Mouse (Mus musculus): ENCODE results near the gene Adprm.
"Not testable (repeated sequence)": the region's sequence is repeated elsewhere in the genome, so short reads cannot be mapped to it uniquely, and the experiment has no call there.

Adprm gene

DNA sequence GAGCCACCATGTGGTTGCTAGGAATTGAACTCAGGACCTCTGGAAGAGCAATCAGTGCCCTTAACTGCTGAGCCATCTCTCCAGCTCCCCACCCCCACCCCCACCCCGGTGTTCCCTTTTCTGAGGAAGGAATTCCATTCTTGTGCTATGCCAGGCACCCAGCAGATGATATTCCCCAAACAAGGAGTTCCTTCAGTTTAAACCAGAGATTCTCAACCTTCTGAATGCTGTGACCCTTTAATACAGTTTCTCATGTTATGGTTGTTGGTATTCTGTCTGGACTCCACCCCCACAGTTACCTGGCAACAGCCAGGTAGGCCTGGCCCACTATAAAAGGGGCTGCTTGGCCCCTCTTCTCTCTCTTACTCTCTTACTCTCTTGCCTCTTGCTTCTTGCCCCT is 29.2 kb downstream of the Adprm start:
- not testable (repeated sequence) for DNase-seq (ENCODE audit: low spot score)

DNA sequence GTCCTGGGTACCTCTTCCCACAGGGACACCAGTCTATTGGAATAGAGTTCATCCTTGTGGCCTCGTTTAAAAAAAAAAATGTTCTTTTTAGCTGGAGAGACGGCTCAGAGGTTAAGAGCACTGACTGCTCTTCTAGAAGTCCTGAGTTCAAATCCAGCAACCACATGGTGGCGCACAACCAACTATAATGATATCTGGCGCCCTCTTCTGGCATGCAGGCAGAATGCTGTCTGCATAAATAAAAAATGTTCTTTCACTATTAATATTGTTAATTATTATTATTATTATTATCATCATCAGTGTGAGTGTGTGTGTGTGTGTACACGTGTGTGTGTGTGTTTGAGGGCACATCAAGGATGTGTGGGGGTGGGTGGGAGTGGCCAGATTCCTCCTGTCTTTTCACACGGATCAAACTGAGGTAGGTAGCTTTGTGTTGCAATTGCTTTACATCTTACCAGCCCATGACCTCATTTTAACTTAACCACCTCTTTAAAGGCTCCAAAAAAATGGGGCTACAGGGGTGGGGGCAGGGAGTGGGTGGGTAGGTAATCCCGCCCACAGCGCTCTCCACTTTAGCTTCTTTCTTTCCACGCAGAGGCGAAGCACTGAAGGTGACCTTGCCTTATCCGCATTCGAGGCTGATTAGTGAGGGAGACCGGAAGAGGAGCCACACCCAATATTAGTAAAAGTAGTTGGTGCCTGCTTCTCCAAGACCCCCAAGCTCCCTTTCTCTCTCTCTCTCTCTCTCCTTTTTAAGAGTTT is 29.9 kb downstream of the Adprm start:
- no peak for DNase-seq (ENCODE audit: low spot score)

- no peak for DNase-seq (ENCODE audit: low spot score)
These were observed 31.4 kb downstream of the Adprm start for GRCm38 (mm10) chr11:67020948-67021347.

GRCm38 (mm10) chr11:67019711-67020475 is 32.5 kb downstream of the Adprm start:
- no peak for DNase-seq (ENCODE audit: low spot score)

DNA sequence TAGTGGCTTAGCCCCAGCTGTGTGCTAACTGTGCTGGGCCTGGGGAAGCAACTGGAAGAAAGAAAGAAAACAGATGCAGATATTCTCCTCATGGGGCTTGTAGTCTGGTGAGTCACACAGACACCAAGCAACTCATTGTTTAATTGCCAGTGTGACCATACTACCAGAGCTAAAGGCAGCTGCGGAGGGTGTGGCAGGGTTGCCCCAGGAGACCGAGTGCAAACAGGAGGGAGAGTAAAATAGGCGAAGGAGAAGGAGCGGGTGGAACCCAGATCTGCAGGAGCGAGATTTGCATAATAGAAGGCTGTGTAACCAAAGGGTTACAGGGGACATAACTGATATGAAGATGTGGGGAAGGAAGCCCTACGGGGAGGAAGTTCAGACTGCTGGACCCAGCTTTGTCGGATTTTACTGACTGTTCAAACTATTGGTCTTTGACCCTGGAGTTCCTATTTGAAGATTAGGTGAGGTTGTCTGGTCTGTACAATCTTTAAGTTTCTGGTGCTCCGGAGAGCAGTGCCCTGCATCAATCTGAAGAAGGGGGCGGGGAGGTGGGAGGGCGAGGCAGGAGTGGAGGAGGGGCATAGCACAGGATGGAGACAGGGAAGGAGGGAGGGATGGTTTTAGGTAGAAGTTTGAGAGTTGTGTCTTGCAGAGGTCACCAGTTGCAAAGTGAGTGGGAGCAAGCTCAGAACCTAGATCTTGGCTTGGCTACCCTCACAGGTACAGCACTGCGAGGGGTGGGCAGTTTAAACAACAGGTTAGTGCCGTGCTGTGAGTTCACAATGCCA is 34.4 kb downstream of the Adprm start:
- DNase-seq (ENCODE audit: low spot score), result no peak

- no peak for DNase-seq (ENCODE audit: low spot score)
These were observed 40.8 kb downstream of the Adprm start for GRCm38 (mm10) chr11:67011635-67012034.

GRCm38 (mm10) chr11:67010430-67010829 is 42.0 kb downstream of the Adprm start:
- DNase-seq (ENCODE audit: low spot score), result no peak

GRCm38 (mm10) chr11:67008528-67008927 is 43.9 kb downstream of the Adprm start:
- DNase-seq (ENCODE audit: low spot score), result no peak

GRCm38 (mm10) chr11:67007961-67008360 is 44.4 kb downstream of the Adprm start:
- no peak for DNase-seq (ENCODE audit: low spot score)

DNA sequence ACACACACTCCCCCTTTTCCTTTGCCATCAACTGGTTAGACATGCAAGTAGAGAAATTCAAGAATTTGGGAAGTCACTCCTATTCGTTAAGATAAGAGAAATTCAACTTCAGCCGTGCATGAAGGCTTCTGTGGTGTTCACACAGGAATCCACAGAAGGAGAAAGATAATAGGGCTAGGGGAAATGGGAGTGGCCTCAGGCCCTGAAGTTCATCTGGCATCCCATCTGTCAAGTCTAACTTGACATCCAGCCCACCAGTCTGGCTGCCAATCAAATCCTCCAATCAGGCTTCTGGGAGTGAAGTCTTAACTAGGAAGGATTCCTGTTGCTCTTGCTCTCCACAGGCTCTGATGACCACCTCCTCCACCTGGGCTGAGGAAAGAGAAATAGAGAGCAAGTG is 49.5 kb downstream of the Adprm start:
- DNase-seq (ENCODE audit: low spot score), result no peak

DNA sequence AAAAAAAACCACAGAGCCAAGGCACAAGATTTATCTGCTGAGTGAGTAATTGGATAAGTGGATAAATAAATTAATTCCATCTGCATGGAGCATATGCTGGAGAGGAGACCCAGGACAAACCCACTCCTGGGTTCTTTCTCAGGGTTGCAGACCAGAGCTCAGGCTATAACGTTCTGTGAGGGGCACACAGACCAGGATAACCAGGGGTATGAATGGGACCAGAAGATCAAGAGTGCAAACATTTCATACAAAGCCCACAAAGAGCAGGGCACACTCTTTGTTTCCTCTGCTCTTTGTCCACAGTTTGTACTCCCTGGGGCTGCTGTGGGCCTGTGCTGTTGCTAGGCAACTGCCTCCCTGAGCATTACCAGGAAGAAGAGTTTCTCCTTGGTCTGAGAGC is 50.7 kb downstream of the Adprm start:
- no peak for DNase-seq (ENCODE audit: low spot score)

GRCm38 (mm10) chr11:67000671-67001070 is 51.7 kb downstream of the Adprm start:
- DNase-seq (ENCODE audit: low spot score), result no peak

DNA sequence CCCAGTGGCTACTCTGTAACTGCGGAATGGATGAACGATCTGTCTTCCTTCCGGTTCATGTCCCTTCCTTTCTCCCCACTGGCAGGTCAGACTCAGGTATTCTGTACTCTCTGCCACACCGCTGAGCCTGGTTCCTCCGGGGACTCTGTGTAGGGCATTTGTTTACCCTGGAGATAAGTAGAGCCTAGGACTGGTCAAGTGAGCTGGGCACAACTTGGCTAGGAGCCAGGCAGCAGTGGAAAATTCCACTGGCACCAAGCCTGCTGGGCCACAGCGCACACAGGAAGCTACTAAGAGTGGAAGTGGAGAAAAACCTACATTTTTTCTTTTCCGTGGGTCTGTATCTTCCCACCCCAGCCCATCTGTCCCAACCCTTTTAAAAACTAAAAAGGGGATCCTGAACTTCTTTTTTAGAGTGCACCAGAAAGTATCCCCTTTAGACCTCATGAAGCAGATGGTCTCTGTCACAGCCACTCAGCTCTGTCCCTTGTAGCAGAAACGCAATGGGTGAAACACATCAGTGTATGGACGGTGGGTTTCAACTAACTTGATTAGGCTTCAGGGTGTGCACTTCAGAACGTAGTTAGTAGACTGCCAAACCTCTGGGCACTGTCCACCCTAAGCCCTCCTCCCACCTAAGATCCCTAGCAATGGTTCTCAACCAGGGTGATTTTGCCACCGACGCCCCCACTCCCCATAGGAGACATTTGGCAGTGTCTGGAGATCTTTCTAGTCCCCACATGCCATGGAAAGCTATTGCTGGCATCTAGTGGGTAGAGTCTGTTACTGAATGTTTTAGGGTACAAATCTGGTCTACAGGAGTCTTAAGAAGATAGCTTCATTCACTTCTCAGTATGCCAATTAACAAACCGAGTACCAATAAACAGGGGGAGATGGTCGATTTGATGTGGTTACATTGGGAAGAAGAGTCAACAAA is 53.7 kb downstream of the Adprm start:
- peak; percentile 47 for DNase-seq (ENCODE audit: low spot score)

GRCm38 (mm10) chr11:66996446-66996845 is 55.9 kb downstream of the Adprm start:
- DNase-seq (ENCODE audit: low spot score), result no peak

DNA sequence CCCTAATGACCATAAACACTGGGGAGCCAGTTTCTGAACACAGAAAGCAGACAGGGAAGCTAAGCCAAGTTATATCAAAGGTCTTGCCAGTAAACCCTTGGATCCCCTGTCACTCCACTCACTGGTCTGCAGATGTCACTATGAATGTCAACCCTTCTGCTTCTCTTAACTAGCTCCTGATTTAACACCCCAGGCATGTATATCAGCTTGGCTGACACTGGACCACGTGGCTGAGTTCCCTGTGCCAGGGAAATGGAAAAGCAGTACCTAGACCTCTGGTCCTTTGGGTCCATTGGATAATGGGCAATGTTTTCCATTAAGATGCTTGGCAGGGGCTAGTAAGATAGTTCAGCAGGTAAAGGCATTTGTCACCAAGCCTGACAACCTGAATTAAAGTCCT is 58.7 kb downstream of the Adprm start:
- no peak for DNase-seq (ENCODE audit: low spot score)

- no peak for DNase-seq (ENCODE audit: low spot score)
These were observed 60.2 kb downstream of the Adprm start for GRCm38 (mm10) chr11:66992150-66992549.

Measured in urinary bladder, postnatal 10 days (tissue).